Comparison of ENCODE assay signal across 8 mouse cellular contexts in genomic region chr9:106447951-106448350, GRCm38 (mm10). TPM values are rescaled to one million over a fixed set of nuclear protein-coding genes. Genes with fewer than 3 reads are reported as not detected.
DNase-seq lines count a peak whose midpoint lies in the region; ATAC-seq and TF ChIP-seq lines count a peak whose summit lies in the region.

No protein-coding gene starts in this region.

- peak overlapping the region; percentile 80; the same call in 1 of the 2 replicates for H3K9ac ChIP-seq in embryonic facial prominence, embryonic 13.5 days
- H3K9ac ChIP-seq in kidney, embryonic 15.5 days, result peak overlapping the region; percentile 65
- peak overlapping the region; percentile 66 for H3K9ac ChIP-seq in midbrain, postnatal 0 days (replicated peaks; ENCODE audit: low read length, poor library complexity, severe bottlenecking)

- no peaks in the 10 kb centered on the region for H3K36me3 ChIP-seq in kidney, adult 2 months (ENCODE audit: control insufficient read depth, insufficient read depth, low read length)
- 0 out of 2 replicates have a peak, but pooled peaks cover 5% of the 10 kb centered on the region for H3K36me3 ChIP-seq in embryonic facial prominence, embryonic 13.5 days
- no peaks in the 10 kb centered on the region for H3K36me3 ChIP-seq in kidney, embryonic 15.5 days
- H3K36me3 ChIP-seq in midbrain, postnatal 0 days (ENCODE audit: insufficient read depth, low read length), result no peaks in the 10 kb centered on the region

- TF ChIP-seq POLR2A in kidney, adult 2 months (IDR thresholded peaks at IDR 0.05; ENCODE audit: low read depth, low read length), result no peak

- WGBS in kidney, adult 2 months, result 22% methylated on average over 9 of the region's 9 CpGs
- 35% methylated on average over 9 of the region's 9 CpGs for WGBS in embryonic facial prominence, embryonic 13.5 days
- 37% methylated on average over 9 of the region's 9 CpGs for WGBS in kidney, embryonic 15.5 days
- 37% methylated on average over 9 of the region's 9 CpGs for WGBS in midbrain, postnatal 0 days

- DNase-seq in kidney, adult 2 months, result peak; percentile 63
- no peak for DNase-seq in kidney, adult 11 months
- no peak for DNase-seq in midbrain, postnatal 0 days (ENCODE audit: low spot score)
- DNase-seq in urinary bladder, postnatal 25 days (ENCODE audit: low spot score), result no peak
- DNase-seq in layer of hippocampus, postnatal 25 days (ENCODE audit: extremely low spot score in 1 of 2, low spot score in 1 of 2), result no peak

- H3K27ac ChIP-seq in kidney, adult 2 months (ENCODE audit: insufficient read depth, low read depth, low read length), result peak overlapping the region; percentile 87
- H3K27ac ChIP-seq in embryonic facial prominence, embryonic 13.5 days, result peak overlapping the region; percentile 81
- peak overlapping the region; percentile 87 for H3K27ac ChIP-seq in kidney, embryonic 15.5 days
- peak overlapping the region; percentile 60 for H3K27ac ChIP-seq in midbrain, postnatal 0 days (ENCODE audit: low read depth, low read length)

- H3K4me3 ChIP-seq in kidney, adult 2 months (ENCODE audit: insufficient read depth, low read depth, low read length), result peak overlapping the region; percentile 82
- H3K4me3 ChIP-seq in embryonic facial prominence, embryonic 13.5 days, result peak overlapping the region; percentile 56
- peak overlapping the region; percentile 57 for H3K4me3 ChIP-seq in kidney, embryonic 15.5 days (replicated peaks)
- H3K4me3 ChIP-seq in midbrain, postnatal 0 days (ENCODE audit: low read depth, low read length), result peak overlapping the region; percentile 55

- H3K4me1 ChIP-seq in kidney, adult 2 months (ENCODE audit: control insufficient read depth, insufficient read depth, low read length), result peaks cover 30% of the 10 kb centered on the region
- H3K4me1 ChIP-seq in embryonic facial prominence, embryonic 13.5 days, result peaks cover 71% of the 10 kb centered on the region
- H3K4me1 ChIP-seq in kidney, embryonic 15.5 days, result peaks cover 79% of the 10 kb centered on the region
- H3K4me1 ChIP-seq in midbrain, postnatal 0 days (ENCODE audit: insufficient read depth, low read length), result peaks cover 14% of the 10 kb centered on the region

- ATAC-seq in embryonic facial prominence, embryonic 13.5 days (ENCODE audit: insufficient number of reproducible peaks, insufficient read depth, low FRiP score, low TSS enrichment, low read depth), result no peak; the same call in 1 of the 2 replicates
- ATAC-seq in kidney, embryonic 15.5 days (replicated peaks; ENCODE audit: low FRiP score), result peak; percentile 4; the same call in 1 of the 2 replicates
- ATAC-seq in midbrain, postnatal 0 days (ENCODE audit: low FRiP score), result peak; percentile 14; the same call in 1 of the 2 replicates
- ATAC-seq in erythroid progenitor cell, adult 5-6 weeks (replicated peaks; ENCODE audit: low FRiP score, poor library complexity, severe bottlenecking), result no peak

- peak overlapping the region; percentile 89 for H3K4me2 ChIP-seq in embryonic facial prominence, embryonic 13.5 days
- H3K4me2 ChIP-seq in kidney, embryonic 15.5 days, result peak overlapping the region; percentile 82
- peak overlapping the region; percentile 93 for H3K4me2 ChIP-seq in midbrain, postnatal 0 days (ENCODE audit: low read depth, low read length, poor library complexity, severe bottlenecking)

- no peaks in the 10 kb centered on the region for H3K9me3 ChIP-seq in embryonic facial prominence, embryonic 13.5 days
- H3K9me3 ChIP-seq in kidney, embryonic 15.5 days (replicated peaks), result no peaks in the 10 kb centered on the region
- no peaks in the 10 kb centered on the region for H3K9me3 ChIP-seq in midbrain, postnatal 0 days (ENCODE audit: low read length)

- no peak for TF ChIP-seq CTCF in kidney, adult 2 months (conservative IDR thresholded peaks at IDR 0.05; ENCODE audit: insufficient read depth, insufficient read length, low read depth, low read length)
- TF ChIP-seq CTCF in midbrain, postnatal 0 days (IDR thresholded peaks at IDR 0.05), result no peak

- H3K27me3 ChIP-seq in kidney, adult 2 months (replicated peaks; ENCODE audit: control insufficient read depth, insufficient read depth, low read length), result no peaks in the 10 kb centered on the region
- H3K27me3 ChIP-seq in embryonic facial prominence, embryonic 13.5 days, result no peaks in the 10 kb centered on the region
- no peaks in the 10 kb centered on the region for H3K27me3 ChIP-seq in kidney, embryonic 15.5 days
- H3K27me3 ChIP-seq in midbrain, postnatal 0 days (ENCODE audit: insufficient read depth, low read length), result no peaks in the 10 kb centered on the region

RNA-seq across cellular contexts. Expression of gene Abhd14a, which starts 0.5 kb away (rescaled TPM):
- 137 and 146 TPM in 2 replicates for polyA plus RNA-seq in kidney, adult 2 months (2012; rRNA removed)
- polyA plus RNA-seq in embryonic facial prominence, embryonic 13.5 days (2015; fragmentation: Nextera tagmentation; extraction: Ambion mirVana), result 74.4 and 75.2 TPM in 2 replicates
- polyA plus RNA-seq in kidney, embryonic 15.5 days (2015; fragmentation: Nextera tagmentation; extraction: Ambion mirVana), result 55.5 and 56.8 TPM in 2 replicates
- 69.8 and 73.8 TPM in 2 replicates for total RNA-seq in midbrain, postnatal 0 days (2014; rRNA removed)
- 72.3 and 74.5 TPM in 2 replicates for polyA plus RNA-seq in midbrain, postnatal 0 days (2015; fragmentation: Nextera tagmentation; extraction: Ambion mirVana)
- total RNA-seq in erythroid progenitor cell, adult 5-6 weeks (2015; ENCODE audit: low replicate concordance), result 3.2 and 3.4 TPM in 2 replicates
- 0.77 and 2.0 TPM in 2 replicates for total RNA-seq in erythroid progenitor cell, adult 5-6 weeks (2017; ENCODE audit: low replicate concordance)
- total RNA-seq in layer of hippocampus, postnatal 25 days (2021), result 10 to 100 TPM; 38.2 to 41.5 TPM

RNA-seq across cellular contexts. Expression of gene Abhd14b, which starts 0.7 kb away (rescaled TPM):
- polyA plus RNA-seq in kidney, adult 2 months (2012; rRNA removed), result 470 and 526 TPM in 2 replicates
- 21.4 and 23.4 TPM in 2 replicates for polyA plus RNA-seq in embryonic facial prominence, embryonic 13.5 days (2015; fragmentation: Nextera tagmentation; extraction: Ambion mirVana)
- 27.9 and 30.6 TPM in 2 replicates for polyA plus RNA-seq in kidney, embryonic 15.5 days (2015; fragmentation: Nextera tagmentation; extraction: Ambion mirVana)
- 16.2 and 18.4 TPM in 2 replicates for total RNA-seq in midbrain, postnatal 0 days (2014; rRNA removed)
- 12.6 and 13.8 TPM in 2 replicates for polyA plus RNA-seq in midbrain, postnatal 0 days (2015; fragmentation: Nextera tagmentation; extraction: Ambion mirVana)
- total RNA-seq in erythroid progenitor cell, adult 5-6 weeks (2015; ENCODE audit: low replicate concordance), result 1.3 TPM in 1 of 2 replicates, not detected in the other
- total RNA-seq in erythroid progenitor cell, adult 5-6 weeks (2017; ENCODE audit: low replicate concordance), result 0.91 TPM in 1 of 2 replicates, not detected in the other
- total RNA-seq in layer of hippocampus, postnatal 25 days (2021), result 10 to 100 TPM in 1 of 2 experiments, 1 to 10 TPM in 1; 9.9 to 12.6 TPM

RNA-seq across cellular contexts. Expression of gene Pcbp4, which starts 5.1 kb away (rescaled TPM):
- 90.3 and 115 TPM in 2 replicates for polyA plus RNA-seq in kidney, adult 2 months (2012; rRNA removed)
- 128 and 133 TPM in 2 replicates for polyA plus RNA-seq in embryonic facial prominence, embryonic 13.5 days (2015; fragmentation: Nextera tagmentation; extraction: Ambion mirVana)
- polyA plus RNA-seq in kidney, embryonic 15.5 days (2015; fragmentation: Nextera tagmentation; extraction: Ambion mirVana), result 118 and 140 TPM in 2 replicates
- total RNA-seq in midbrain, postnatal 0 days (2014; rRNA removed), result 543 and 647 TPM in 2 replicates
- 242 and 248 TPM in 2 replicates for polyA plus RNA-seq in midbrain, postnatal 0 days (2015; fragmentation: Nextera tagmentation; extraction: Ambion mirVana)
- 9.2 TPM in 1 of 2 replicates, not detected in the other for total RNA-seq in erythroid progenitor cell, adult 5-6 weeks (2015; ENCODE audit: low replicate concordance)
- not detected in 2 replicates for total RNA-seq in erythroid progenitor cell, adult 5-6 weeks (2017; ENCODE audit: low replicate concordance)
- 100 to 1,000 TPM; 178 to 202 TPM for total RNA-seq in layer of hippocampus, postnatal 25 days (2021)

RNA-seq across cellular contexts. Expression of gene Acy1, which starts 9.8 kb away (rescaled TPM):
- polyA plus RNA-seq in kidney, adult 2 months (2012; rRNA removed), result 141 and 154 TPM in 2 replicates
- polyA plus RNA-seq in embryonic facial prominence, embryonic 13.5 days (2015; fragmentation: Nextera tagmentation; extraction: Ambion mirVana), result 51.8 and 55.0 TPM in 2 replicates
- polyA plus RNA-seq in kidney, embryonic 15.5 days (2015; fragmentation: Nextera tagmentation; extraction: Ambion mirVana), result 49.9 and 52.0 TPM in 2 replicates
- 11.4 and 22.6 TPM in 2 replicates for total RNA-seq in midbrain, postnatal 0 days (2014; rRNA removed)
- polyA plus RNA-seq in midbrain, postnatal 0 days (2015; fragmentation: Nextera tagmentation; extraction: Ambion mirVana), result 13.3 and 17.0 TPM in 2 replicates
- total RNA-seq in erythroid progenitor cell, adult 5-6 weeks (2015; ENCODE audit: low replicate concordance), result 2.9 TPM in 1 of 2 replicates, not detected in the other
- 0.30 and 0.39 TPM in 2 replicates for total RNA-seq in erythroid progenitor cell, adult 5-6 weeks (2017; ENCODE audit: low replicate concordance)
- total RNA-seq in layer of hippocampus, postnatal 25 days (2021), result 10 to 100 TPM; 12.6 to 13.1 TPM

RNA-seq across cellular contexts. Expression of gene Gpr62, which starts 17.8 kb away (rescaled TPM):
- polyA plus RNA-seq in kidney, adult 2 months (2012; rRNA removed), result 0.07 TPM in 1 of 2 replicates, not detected in the other
- 0.53 TPM in 1 of 2 replicates, not detected in the other for polyA plus RNA-seq in embryonic facial prominence, embryonic 13.5 days (2015; fragmentation: Nextera tagmentation; extraction: Ambion mirVana)
- 0.22 and 0.47 TPM in 2 replicates for polyA plus RNA-seq in kidney, embryonic 15.5 days (2015; fragmentation: Nextera tagmentation; extraction: Ambion mirVana)
- total RNA-seq in midbrain, postnatal 0 days (2014; rRNA removed), result 1.8 and 2.2 TPM in 2 replicates
- 2.9 and 3.1 TPM in 2 replicates for polyA plus RNA-seq in midbrain, postnatal 0 days (2015; fragmentation: Nextera tagmentation; extraction: Ambion mirVana)
- not detected in 2 replicates for total RNA-seq in erythroid progenitor cell, adult 5-6 weeks (2015; ENCODE audit: low replicate concordance)
- not detected in 2 replicates for total RNA-seq in erythroid progenitor cell, adult 5-6 weeks (2017; ENCODE audit: low replicate concordance)
- total RNA-seq in layer of hippocampus, postnatal 25 days (2021), result 10 to 100 TPM; 14.0 to 14.7 TPM

Comparison
In these comparisons a context has a peak if more than half of its experiments do, and no peak if none do; other contexts are left out.
1. RNA of gene Abhd14b, which starts 0.7 kb away (polyA plus RNA-seq): 470 to 526 TPM in kidney, adult 2 months; 27.9 to 30.6 TPM in kidney, embryonic 15.5 days, 21.4 to 23.4 TPM in embryonic facial prominence, embryonic 13.5 days and 12.6 to 13.8 TPM in midbrain, postnatal 0 days; every median in the first group is over 10 times any median in the second.
2. ATAC-seq: peak in kidney, embryonic 15.5 days (single experiment) and midbrain, postnatal 0 days (single experiment); none in embryonic facial prominence, embryonic 13.5 days (single experiment) and erythroid progenitor cell, adult 5-6 weeks (single experiment).
3. Peak in every context shown above with its lines, with median percentiles within 50 percentile points of each other: H3K27ac ChIP-seq, H3K4me3 ChIP-seq, H3K4me2 ChIP-seq and H3K9ac ChIP-seq.